Mouse (Mus musculus): Measurements from ENCODE around the gene St3gal3. TPM values are rescaled to one million over a fixed set of nuclear protein-coding genes. Genes with fewer than 3 reads are reported as not detected.

The St3gal3 gene
- polyA plus RNA-seq, 1 experiment: 23.4 TPM

GRCm38 (mm10) chr4:118008433-118009033 lies 126.2 kb downstream of the St3gal3 start:
- TF ChIP-seq CTCF (IDR thresholded peaks at IDR 0.05; ENCODE audit: insufficient read depth, low read length) (no peak), POLR2A (IDR thresholded peaks at IDR 0.05; ENCODE audit: borderline replicate concordance, extremely low read depth, low read depth, low read length) (no peak)
- no peaks in the 10 kb centered on the region; the same call in 1 of the 2 replicates for H3K4me1 ChIP-seq (ENCODE audit: control insufficient read depth, insufficient read depth, low read length)
- H3K4me3 ChIP-seq (replicated peaks; ENCODE audit: extremely low read depth, low read depth, low read length): no peak overlapping the region
- WGBS: 50% methylated on average over 6 of the region's 6 CpGs
- no peak for DNase-seq

DNA sequence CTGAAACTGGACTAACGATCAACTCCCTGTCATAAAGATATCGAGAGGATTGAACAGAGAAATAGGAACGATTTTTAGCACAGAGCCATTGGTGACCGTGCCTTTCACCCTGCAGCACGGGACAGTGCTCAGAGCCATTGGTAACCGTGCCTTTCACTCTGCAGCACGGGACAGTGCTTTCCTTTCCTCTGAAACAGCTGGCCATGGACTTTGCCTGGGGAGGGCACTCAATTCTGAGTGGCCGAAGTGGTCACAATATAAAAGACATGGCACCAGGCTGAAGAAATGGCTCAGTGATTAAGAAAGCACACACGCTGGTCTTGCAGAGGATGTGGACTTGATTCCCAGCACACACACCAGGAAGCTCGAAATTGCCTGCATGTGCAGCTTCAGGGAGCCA lies 133.4 kb downstream of the St3gal3 start:
- 86% methylated on average over 10 of the region's 10 CpGs for WGBS
- Histone ChIP-seq H3K4me3 (replicated peaks; ENCODE audit: extremely low read depth, low read depth, low read length) (no peak overlapping the region), H3K4me1 (ENCODE audit: control insufficient read depth, insufficient read depth, low read length) (peaks cover 15% of the 10 kb centered on the region)
- TF ChIP-seq CTCF (IDR thresholded peaks at IDR 0.05; ENCODE audit: insufficient read depth, low read length) (no peak), POLR2A (IDR thresholded peaks at IDR 0.05; ENCODE audit: borderline replicate concordance, extremely low read depth, low read depth, low read length) (no peak)
- DNase-seq: no peak

DNA sequence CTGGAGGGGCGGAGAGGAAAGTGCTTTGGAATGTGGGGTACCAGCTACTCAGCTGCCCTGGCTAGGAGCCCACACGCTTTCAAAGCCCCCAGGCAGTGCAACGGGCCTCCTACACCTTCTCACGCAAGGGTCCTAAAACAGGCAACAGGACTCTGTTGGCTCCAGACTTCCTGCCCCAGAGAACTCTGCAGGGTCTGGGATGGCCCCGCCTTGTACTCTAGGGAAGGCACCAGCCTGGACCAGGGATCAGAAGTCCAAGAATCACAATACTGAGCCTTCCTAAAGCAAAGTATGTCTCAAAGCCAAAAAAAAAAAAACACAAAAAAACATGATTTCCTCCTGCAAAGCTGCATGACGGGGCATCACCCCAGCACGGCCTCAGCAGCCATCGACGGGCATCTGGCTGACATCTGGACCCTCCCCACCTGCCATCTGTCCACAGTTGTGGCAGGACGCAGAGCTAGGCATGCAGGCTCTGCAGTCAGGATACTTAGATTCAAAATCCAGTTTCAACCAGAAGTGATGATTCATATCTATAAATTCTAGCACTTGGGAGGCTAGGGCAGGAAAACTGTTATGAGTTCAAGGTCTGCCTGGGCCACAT lies 134.0 kb downstream of the St3gal3 start:
- no peak overlapping the region for H3K4me3 ChIP-seq (replicated peaks; ENCODE audit: extremely low read depth, low read depth, low read length)
- TF ChIP-seq CTCF (IDR thresholded peaks at IDR 0.05; ENCODE audit: insufficient read depth, low read length): no peak
- no peak for TF ChIP-seq POLR2A (IDR thresholded peaks at IDR 0.05; ENCODE audit: borderline replicate concordance, extremely low read depth, low read depth, low read length)
- WGBS: 68% methylated on average over 10 of the region's 10 CpGs
- peaks cover 15% of the 10 kb centered on the region for H3K4me1 ChIP-seq (ENCODE audit: control insufficient read depth, insufficient read depth, low read length)
- DNase-seq: no peak

DNA sequence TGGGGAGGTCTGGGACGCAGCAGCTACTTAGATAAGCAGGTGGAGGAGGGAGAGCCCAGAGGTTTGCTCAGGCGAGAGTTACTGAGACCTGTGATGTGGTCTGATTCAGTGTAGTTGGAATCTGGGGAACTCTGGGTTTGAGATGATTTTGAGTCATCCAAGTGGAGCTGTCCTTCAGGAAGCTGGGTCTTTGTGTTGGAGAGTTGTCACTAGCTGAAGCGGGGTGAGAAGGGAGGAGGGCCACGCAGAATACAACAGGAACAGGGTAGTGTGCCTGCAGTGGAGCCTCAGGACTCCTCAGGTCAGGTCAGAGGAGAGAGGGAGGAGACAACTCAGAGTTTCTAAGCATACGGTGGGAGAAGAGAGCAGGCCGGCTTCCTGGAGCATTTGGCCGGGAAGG lies 134.8 kb downstream of the St3gal3 start:
- peaks cover 15% of the 10 kb centered on the region for H3K4me1 ChIP-seq (ENCODE audit: control insufficient read depth, insufficient read depth, low read length)
- 57% methylated on average over 7 of the region's 7 CpGs for WGBS
- TF ChIP-seq CTCF (IDR thresholded peaks at IDR 0.05; ENCODE audit: insufficient read depth, low read length) (no peak), POLR2A (IDR thresholded peaks at IDR 0.05; ENCODE audit: borderline replicate concordance, extremely low read depth, low read depth, low read length) (no peak)
- no peak for DNase-seq
- no peak overlapping the region for H3K4me3 ChIP-seq (replicated peaks; ENCODE audit: extremely low read depth, low read depth, low read length)

DNA sequence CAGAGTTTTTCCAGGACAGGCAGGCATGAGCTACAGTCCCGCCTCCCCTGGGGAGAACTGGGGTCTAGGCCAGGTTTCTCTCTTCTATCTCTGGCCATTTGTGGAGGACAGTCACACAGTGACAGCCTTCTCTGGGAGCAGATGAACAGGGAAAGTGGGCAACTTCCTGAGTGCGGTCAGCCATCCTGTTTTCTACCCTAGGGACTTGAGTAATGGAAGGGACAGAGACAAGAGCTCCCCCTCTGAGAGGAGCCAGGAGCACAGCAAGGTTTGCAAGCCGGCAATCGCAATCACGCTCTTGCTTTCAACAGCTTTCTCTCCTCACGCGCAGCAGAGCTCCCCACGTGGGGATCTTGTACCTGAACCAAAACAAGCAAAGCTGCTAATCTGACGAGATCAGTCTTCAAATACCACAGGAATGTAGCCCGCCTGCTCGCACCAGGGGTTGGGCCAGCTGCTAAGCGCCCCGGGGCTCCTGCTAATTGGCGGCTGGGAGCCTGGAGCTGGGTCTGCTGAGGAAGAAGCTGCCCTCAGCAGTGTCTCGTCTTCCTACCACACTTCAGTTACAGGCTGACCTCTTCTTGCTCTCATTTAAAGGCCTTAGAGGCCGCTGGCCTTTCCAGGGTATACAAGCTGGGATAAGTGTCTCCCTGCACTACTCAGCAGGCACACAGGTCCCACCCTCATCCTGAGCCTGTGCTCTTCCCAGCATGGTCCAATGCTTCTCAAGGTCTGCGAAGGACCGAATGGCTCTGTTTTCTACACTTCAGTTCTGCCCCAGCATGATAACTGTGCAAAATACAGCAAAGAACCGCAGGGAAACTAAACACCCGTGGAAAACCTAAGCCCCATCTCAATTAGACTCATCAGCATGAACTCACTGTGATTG lies 137.1 kb downstream of the St3gal3 start:
- no peak overlapping the region for H3K4me3 ChIP-seq (replicated peaks; ENCODE audit: extremely low read depth, low read depth, low read length)
- TF ChIP-seq CTCF (IDR thresholded peaks at IDR 0.05; ENCODE audit: insufficient read depth, low read length): no peak
- TF ChIP-seq POLR2A (IDR thresholded peaks at IDR 0.05; ENCODE audit: borderline replicate concordance, extremely low read depth, low read depth, low read length): 0 out of 2 replicates have a peak, but pooled peaks have one; percentile 13
- peaks cover 22% of the 10 kb centered on the region for H3K4me1 ChIP-seq (ENCODE audit: control insufficient read depth, insufficient read depth, low read length)
- DNase-seq: peak; percentile 72
- 31% methylated on average over 20 of the region's 20 CpGs for WGBS

DNA sequence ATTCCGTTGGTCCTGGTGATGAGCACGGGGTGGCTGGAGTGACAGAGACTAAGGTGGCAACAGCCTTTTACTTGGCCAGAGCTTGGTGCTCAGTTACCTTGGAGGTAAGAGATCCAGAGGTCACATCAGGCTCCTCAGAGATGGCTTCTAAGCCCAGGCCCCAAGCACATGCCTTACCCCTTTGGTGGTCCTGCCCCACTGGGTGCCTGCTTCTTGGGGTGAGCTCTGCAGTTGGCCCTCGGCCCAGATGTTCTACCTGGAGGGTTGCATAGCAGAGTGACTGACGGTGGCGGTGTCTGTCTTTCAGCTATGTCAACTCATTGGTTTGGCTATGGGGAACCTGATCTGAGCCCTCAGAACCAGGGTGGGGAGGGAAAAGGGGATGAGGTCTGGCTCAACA lies 138.0 kb downstream of the St3gal3 start:
- no peak for DNase-seq
- H3K4me1 ChIP-seq (ENCODE audit: control insufficient read depth, insufficient read depth, low read length): peaks cover 22% of the 10 kb centered on the region
- 87% methylated on average over 5 of the region's 5 CpGs for WGBS
- no peak overlapping the region for H3K4me3 ChIP-seq (replicated peaks; ENCODE audit: extremely low read depth, low read depth, low read length)
- TF ChIP-seq CTCF (IDR thresholded peaks at IDR 0.05; ENCODE audit: insufficient read depth, low read length) (no peak), POLR2A (IDR thresholded peaks at IDR 0.05; ENCODE audit: borderline replicate concordance, extremely low read depth, low read depth, low read length) (no peak)

GRCm38 (mm10) chr4:117995461-117995860 lies 139.3 kb downstream of the St3gal3 start:
- no peak for DNase-seq

GRCm38 (mm10) chr4:117993421-117993820 lies 141.3 kb downstream of the St3gal3 start:
- DNase-seq: no peak
- no peak for TF ChIP-seq CTCF (IDR thresholded peaks at IDR 0.05; ENCODE audit: insufficient read depth, low read length)
- TF ChIP-seq POLR2A (IDR thresholded peaks at IDR 0.05; ENCODE audit: borderline replicate concordance, extremely low read depth, low read depth, low read length): no peak
- H3K4me1 ChIP-seq (ENCODE audit: control insufficient read depth, insufficient read depth, low read length): peaks cover 14% of the 10 kb centered on the region
- no peak overlapping the region for H3K4me3 ChIP-seq (replicated peaks; ENCODE audit: extremely low read depth, low read depth, low read length)
- WGBS: 60% methylated on average over 2 of the region's 2 CpGs

More at GRCm38 (mm10) chr4:117995461-117995860, 139.3 kb downstream of the St3gal3 start:
- Histone ChIP-seq H3K4me3 (replicated peaks; ENCODE audit: extremely low read depth, low read depth, low read length) (no peak overlapping the region), H3K4me1 (ENCODE audit: control insufficient read depth, insufficient read depth, low read length) (peaks cover 19% of the 10 kb centered on the region)
- WGBS: 100% methylated on average over 1 of the region's 1 CpGs
- no peak for TF ChIP-seq CTCF (IDR thresholded peaks at IDR 0.05; ENCODE audit: insufficient read depth, low read length)
- TF ChIP-seq POLR2A (IDR thresholded peaks at IDR 0.05; ENCODE audit: borderline replicate concordance, extremely low read depth, low read depth, low read length): no peak

- peaks cover 12% of the 10 kb centered on the region for H3K4me1 ChIP-seq (ENCODE audit: control insufficient read depth, insufficient read depth, low read length)
- TF ChIP-seq CTCF (IDR thresholded peaks at IDR 0.05; ENCODE audit: insufficient read depth, low read length) (peak; percentile 30), POLR2A (IDR thresholded peaks at IDR 0.05; ENCODE audit: borderline replicate concordance, extremely low read depth, low read depth, low read length) (no peak)
- WGBS: 72% methylated on average over 7 of the region's 7 CpGs
- DNase-seq: no peak
- H3K4me3 ChIP-seq (replicated peaks; ENCODE audit: extremely low read depth, low read depth, low read length): no peak overlapping the region
Observed at GRCm38 (mm10) chr4:117992872-117993271, 141.8 kb downstream of the St3gal3 start.
